Mouse (Mus musculus): ENCODE measurements around the gene Tcf7l2.

GRCm38 (mm10) chr19:55762187-55762586 is 20.6 kb downstream of the Tcf7l2 start:
- no peak for TF ChIP-seq CTCF (IDR thresholded peaks at IDR 0.05; ENCODE audit: low read depth)
- no peak for TF ChIP-seq EP300 (IDR thresholded peaks at IDR 0.05; ENCODE audit: low read depth)

All from liver, embryonic 14.5 days (tissue).